Mouse (Mus musculus) liver, adult 2 months (tissue): ENCODE data around the gene Tfpi.

Source experiments
- CTCF ChIP-seq: fragments of 200-500 bp; IDR thresholded peaks from 2 replicates; pipeline ENCODE4 v1.5.1; 2011; ENCODE audit warnings: low read depth, low read length, control low read depth
- POLR2A ChIP-seq: fragments of 200-500 bp; IDR thresholded peaks from 2 replicates; pipeline ENCODE4 v1.6.1; 2011; ENCODE audit warnings: low read length, control low read depth; ENCODE audit not compliant: insufficient read depth; ENCODE audit errors: extremely low read depth

- TF ChIP-seq CTCF (no peak), POLR2A (no peak)
Measured at GRCm38 (mm10) chr2:84462411-84462810, 14.2 kb downstream of the Tfpi start.
